Mouse (Mus musculus) embryo, embryonic 11.5 days (tissue): ENCODE data around the gene Antxr1.

Source experiments
- DNase-seq: peaks from one replicate; pipeline ENCODE4 v3.0.0-alpha.2; 2012; ENCODE audit warnings: low read depth, low spot score

Gene Antxr1

DNA sequence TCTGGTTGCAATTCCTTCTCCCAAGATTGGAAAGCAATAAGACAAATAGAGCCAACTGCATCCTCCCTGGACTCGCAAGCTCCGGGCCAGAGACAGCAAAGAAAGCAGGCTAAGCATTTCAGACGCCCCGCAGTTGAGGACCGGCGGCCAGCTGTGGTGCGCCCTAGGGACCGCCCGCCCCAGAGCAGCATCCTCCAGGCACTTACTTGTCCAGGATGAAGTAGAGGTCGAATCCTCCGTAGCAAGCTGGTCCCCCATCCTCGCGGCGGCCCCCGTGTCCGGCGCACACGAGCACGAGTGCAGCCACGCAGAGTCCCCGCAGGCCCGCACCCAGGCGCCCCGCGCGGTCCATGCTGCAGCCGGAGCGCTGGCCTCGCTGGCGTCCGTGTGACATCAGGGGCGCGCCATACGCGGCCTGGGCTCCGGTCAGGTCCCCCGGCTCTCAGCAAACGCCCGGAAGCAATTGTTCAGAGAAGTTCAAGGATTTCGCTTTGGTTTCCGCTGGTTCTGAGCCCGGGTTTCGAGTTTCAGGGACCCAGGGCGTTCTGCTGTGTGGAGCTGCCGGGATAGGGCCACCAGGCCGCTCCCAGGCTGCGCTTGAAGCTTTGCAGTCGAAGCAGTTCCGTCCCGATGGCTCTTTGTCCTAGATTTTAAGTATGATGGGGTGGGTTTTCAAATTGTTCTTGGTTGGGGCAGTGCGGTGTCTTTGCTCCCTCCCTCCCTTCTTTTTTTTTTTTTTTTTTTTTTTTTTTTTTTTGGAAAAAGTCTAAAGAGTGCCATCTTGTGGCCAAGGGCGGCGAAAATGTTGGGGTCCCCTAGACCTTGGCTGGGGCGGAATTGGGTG, at the start of gene Antxr1:
TSS of gene Antxr1 (minus strand) at position 731 of the 844 bp plus-strand sequence.
- DNase-seq = peak; percentile 47

DNA sequence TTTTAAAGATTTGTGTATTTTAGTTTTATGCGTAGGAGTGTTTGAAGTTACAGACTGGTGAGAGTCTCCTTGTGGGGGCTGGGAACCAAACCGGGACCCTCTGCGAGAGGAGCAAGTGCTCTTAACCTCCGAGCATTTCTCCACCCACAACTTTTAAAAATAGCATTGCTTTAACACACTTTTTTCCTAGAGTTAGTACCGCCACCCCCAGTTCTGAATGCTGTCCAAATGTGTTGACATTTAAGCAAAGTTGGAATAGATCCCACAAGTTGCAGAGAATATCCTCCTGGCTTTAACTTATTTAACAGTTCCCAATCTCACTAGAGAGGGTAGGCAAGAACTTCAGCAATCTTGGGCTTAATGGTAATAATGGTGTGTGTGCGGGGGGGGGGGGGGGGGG, 49.1 kb upstream of the Antxr1 start:
- DNase-seq = no peak

DNA sequence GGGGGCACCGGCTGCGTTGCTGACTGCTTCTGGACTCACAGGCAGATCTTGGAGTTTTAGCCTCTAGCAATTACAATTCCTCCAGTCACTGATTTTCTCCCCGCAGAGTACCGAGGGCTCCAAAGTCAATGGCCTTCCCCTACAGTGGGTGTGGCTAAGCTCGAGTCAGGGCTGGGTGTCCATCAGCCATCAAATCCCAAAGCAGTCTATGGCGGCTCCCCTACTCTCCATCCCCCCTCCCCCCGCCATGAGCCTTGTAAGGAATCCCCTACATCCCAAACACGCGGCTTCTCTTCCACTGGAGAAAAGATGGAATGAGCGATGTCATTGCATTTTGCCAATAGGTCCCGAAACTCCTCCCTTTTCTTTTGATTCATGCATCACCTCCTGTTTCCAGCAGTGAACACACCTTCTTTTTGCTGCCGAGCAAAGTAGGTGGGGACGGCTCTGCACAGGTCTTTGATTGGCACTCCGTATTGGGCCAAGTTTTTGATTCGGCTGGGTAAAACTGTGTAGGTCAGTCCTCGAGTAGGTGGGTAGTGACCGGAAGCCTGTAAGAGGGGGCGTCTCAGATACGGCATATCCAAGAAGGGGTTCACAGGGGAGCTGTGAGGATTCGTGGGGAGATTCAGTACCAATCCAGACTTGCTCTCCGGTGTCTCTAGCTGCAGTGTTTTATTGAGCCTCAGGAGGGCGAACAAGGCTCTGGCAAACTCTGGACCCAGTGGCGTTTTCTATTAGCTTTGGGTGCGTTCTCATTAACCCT, 48.5 kb upstream of the Antxr1 start:
- no peak for DNase-seq

DNA sequence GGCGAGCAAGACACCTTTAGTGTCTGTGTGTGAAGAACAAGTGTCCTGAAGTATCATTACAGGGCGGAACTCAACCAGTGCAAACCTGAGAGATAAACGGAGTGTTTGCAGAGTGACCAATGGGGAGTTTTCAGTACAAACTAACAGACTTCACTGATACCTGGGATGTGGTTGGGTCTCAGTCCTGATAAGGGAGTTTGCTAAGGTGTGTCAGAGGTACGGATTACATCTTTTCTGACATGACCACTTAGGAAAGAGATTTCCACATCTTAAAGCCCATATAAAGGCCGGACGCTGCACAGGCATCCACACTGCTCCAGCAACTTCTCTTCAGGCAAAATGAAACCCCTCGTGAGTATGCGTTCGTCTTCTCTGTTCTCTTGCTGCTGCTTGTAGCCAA, 37.4 kb upstream of the Antxr1 start, which contains the start of gene Gkn2:
TSS of gene Gkn2 (plus strand) at position 301 of the 400 bp plus-strand sequence.
- no peak for DNase-seq

DNA sequence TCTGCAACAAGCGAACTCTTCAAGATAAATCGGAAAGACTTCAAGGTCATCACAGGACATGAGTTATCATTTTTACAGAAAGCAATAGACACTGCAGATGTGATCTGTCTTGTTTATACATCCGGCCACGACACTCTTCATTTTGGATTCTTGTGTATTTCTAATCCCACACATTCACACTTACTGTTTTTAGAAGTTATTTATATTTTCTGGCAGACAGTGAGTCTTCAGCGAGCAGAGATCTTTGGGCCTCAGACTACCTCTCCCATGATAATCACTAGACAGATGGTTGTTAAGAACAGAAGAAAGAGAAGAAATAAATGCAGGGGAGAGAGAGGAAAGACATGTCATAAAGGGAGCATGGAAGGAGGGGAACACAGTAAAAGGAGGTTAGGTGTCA, 33.6 kb upstream of the Antxr1 start:
- no peak for DNase-seq

DNA sequence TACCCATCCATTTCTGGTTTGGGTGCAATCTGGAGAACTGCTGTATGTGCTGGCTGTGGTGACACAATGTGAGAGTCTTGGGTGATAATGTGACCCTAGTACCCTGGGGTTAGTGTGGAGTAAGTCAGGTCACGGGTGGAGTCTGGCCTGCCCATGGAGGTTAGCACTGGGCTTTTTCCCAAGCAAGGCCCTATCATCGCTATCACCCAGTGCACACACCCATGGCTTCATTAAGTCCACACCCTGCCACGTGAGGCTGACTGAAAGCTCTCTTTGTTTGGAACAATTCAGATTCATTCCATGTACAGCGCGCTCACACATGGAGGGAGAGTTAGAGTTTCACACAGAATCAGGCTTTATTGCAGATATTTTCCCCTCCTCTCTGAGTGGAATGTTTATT, 18.8 kb upstream of the Antxr1 start:
- no peak for DNase-seq

DNA sequence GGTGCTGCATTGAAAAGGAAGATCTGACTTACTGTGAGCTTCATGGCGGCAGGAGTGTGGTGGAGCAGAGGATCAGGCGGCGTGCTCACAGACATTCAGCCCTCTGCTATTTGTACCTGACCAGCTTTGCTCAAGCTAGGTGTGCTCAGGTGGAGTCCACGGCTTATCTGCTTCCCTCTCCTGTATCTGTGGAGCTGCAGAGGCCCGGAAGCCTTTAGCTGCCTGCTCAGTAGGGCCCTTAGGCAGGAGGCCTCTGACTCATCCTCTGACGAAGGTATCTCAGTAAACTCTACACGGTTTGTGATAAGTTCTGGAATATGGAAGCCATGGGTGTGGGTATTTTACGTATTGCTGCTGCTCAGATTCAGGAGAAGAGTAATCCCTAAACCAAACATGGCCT, 15.2 kb upstream of the Antxr1 start, which contains the start of gene Gkn1:
TSS of gene Gkn1 (minus strand) at position 114 of the 400 bp plus-strand sequence.
- no peak for DNase-seq

DNA sequence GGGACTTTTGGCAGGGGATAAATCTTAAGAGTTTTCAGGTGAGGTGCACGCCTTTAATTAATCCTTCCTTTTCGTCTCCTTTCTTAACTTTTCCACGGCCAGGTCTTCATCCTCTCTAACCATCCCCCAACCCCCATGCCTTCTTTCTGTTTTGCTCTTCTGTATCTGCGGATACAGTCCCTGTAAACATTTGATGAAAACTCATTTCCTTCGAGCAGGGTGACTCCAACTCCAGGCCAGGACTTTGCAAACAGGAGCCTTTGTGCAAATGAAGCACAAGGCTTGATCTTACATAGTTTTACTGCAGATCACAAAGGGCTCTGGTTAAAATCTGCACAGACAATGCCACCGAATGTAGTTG, 294 bp upstream of the Antxr1 start:
- no peak for DNase-seq

DNA sequence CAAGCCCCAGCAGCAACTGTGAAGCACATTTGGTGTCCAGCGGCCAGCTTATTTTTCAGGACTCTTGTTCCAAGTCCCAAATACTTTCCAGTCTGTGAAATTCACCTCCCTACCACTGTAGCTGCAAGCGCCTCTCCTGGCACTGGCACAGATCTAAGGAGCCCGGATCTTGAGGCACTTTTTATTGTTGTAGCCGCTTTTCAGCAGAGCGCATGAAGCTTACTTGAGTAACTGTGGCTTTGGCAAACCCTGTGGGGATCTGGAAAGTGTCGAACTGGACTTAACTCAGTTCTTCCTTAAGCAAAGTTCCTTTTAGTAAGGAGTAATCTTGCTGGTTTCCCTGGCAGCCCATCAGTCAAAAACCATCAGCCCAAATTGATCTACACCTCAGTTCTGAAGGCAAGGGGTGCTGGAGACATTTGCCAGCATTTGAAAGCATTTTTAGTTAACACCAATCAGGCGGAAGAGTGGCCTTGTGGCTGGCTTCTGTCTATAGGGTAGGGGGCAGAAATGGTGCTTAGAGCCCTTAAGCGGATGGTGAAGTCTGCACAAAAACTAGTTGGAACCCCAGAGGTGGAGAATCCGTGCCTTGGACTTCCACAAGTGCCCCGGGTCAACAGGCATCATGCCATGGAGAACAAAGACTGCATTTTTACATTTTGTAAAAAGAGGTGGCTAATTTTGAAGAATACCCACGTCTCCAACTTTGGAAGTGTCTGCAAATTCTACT, 1.1 kb downstream of the Antxr1 start:
- peak; percentile 37 for DNase-seq

DNA sequence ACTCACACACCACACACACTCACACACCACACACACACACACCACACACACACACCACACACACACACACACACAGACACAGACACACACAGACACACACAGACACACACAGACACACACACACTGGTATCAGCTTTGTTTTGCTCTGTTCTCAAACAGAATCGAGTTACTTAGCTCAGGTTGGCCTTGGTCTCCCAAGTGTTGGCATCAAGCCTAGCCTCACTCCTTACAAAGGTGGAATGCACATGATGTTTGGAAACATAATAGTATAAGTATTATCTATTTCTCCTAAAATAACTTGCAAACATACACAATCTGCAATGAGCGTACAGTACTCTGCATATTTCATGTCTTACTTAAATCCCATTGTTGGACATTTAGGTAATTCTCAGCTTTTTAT, 3.2 kb downstream of the Antxr1 start:
- DNase-seq = no peak

DNA sequence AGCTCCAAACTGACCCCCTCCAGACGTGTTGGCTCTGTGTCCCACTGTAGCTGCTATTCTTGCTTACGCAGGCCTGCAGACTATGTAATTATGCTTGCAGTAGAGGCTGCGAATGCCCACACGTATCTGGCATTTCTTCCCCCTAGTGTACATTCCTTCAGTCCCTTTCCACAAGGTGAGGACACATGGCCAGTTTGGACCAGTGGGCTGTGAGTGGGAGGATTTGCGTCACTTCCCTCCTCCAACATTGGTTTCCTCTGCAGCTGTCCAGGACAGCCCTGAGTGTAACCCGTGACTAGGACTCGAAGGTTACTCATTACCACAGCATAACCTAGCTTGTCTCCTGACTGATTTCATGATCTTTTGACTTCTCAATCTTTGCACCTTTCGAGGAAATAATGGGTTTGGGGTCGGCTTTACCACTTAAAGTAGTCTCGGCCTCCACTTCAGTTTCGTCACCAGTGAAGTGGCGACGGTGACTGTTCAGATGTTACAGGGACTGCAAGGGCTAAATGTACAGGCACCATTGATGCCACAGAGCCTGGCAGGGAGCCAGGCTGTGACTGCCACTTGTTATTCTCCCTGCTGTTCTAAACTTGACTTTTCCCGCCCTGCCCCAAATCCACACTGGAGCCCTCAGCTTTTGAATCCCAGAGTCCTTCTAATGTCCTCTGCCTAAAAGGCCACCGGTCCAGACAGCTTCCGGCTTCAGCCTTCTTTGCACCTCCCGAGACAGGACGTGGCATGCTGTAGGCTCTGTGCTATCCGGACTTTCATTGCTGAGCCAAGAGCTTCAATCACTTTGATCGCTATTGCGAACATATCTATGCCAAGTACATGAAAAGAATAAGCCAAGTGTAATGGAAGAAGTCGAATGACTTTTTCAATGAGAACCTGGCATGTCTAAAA, 7.1 kb downstream of the Antxr1 start:
- DNase-seq = no peak

DNA sequence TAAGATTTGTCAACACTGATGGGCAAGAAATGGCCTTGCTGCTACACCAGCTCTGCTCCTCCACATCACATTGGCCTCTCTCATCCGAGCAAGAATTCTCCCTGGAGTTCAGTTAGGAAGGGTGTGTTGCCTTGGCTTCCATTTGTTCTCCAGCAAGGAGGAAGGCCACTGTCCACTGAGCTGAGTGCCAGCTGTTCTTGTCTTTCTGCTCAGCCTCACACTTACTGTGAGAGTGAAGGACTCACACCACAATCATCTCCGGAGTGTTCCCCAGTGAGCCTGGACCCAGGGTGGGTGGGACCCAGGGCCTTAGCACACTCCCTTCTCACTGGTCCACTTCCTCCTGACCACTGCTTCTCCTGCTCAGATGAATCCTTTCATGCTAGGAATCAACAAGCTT, 8.7 kb downstream of the Antxr1 start:
- DNase-seq = no peak

DNA sequence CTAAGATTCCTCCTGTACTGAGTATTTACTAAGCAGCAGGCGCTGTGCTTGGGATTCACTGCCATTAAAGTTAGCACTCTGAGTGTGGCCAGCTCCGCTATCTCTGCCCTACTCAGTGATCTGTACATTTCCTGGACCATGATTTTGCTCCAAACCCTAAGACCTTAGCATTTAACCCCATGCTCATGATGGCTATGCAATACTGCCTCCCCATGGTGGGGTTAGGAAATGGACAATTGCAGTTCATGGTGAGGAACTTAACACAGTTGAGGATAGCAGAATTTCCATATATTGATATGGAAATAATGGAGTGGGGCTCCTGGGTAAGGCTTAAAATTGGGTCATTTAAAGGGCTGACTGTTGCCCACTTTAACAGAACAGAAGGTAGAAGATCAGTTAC, 12.2 kb downstream of the Antxr1 start:
- DNase-seq = no peak

DNA sequence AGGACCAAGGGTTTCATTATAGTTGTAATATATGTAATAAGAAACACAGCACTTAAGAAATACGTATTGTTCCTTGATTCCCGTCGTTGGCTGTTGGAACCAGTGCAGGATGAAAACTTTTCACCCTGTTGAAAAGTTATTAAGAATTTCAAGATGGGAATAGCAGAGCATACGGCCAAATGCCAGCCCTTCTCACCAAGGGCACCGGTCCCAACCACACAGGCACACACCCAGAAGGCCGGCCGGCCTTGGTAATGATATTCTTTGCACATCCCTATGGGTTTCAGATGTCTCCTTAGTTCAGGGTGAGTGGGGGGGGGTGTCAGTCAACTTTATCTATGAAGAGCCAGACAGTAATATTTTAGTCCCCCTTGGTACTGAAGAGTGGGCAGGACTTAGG, 17.0 kb downstream of the Antxr1 start:
- DNase-seq = no peak

DNA sequence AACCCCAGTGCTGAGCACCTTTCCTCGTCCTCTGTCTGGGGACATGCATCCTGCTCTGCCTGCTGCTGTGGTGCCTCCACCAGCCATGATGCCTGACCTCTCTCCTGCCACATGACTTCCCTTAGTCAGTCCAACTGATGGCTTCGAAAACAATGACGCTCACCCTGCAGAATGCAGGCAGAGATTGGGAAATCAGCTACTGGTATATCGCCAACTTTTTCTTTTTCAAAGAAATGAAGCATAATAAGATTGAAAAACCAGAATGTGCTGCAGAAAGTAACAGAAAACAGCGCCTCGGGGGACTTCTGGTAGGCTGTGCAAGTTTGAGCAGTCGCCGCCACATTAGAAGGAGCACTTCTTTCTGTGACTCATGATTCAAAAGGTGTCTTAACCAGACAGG, 18.7 kb downstream of the Antxr1 start:
- DNase-seq = no peak

DNA sequence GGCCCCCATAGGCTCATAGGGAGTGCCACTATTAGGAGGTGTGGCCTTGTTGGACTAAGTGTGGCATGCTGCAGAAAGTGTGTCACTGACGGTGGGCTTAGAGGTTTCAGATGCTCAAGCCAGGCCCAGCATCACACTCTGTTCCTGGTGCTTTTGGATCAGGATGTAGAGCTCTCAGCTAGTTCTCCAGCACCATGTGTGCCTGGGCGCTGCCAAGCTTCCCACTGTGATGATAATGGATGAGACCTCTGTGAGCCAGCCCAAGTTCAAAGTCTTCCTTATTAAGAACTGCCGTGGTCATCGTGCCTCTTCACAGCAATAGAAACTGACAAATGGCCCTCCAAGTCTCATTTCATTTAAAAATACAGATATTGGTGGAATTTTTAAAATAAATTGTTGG, 22.9 kb downstream of the Antxr1 start:
- no peak for DNase-seq

DNA sequence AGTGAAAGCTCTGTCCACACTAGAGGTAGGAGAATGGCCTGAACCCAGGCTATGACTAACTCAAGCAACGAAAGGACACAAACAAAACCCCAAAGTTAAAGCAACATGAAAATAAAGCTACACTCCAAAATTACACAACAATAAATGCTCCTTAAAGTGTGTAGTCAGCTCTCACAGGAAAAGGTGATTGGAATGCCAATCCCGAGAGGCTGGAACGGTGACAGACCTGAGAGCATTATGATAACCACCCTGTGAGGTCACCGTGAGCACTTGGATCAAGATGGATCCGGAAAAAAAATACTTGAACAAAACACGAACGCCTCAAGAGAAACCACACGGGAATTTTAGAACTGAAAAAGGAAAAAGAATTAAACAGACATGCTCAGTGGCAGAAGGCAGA, 31.1 kb downstream of the Antxr1 start:
- no peak for DNase-seq

DNA sequence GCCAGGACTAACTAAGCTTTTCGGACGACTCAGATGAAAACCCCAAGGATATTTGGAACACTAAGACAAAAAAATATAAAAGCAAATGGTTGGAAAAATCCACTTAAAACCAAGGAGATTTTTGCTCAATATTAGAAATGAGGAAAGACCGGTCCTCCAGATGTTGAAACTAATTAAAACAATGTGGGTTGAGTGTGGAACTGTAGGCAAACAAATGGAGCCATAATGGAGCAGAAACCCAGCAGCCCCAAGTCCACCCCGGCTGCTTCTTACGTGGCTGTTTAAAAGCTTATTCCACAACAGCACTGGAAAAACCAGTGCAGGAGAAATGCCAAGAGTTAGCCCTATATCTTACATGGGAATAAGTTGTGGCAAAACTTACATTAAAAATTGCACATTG, 32.9 kb downstream of the Antxr1 start:
- DNase-seq = no peak

DNA sequence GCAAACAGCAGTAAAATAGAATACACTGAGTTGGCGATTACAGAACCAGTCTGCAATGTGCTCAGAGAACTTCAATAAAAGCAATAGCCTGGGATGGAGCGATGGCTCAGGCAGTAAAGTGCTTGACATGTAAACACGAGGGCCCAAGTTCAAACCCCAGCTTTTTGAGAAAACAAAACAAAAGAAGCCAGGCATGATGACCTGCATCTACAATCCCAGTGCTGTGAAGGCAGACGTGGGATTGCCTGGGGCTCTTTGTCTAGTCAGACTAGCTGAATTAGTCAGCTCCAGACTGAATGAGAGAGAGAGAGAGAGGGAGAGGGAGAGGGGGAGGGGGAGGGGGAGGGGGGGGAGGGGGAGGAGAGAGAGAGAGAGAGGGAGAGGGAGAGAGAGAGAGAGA, 33.6 kb downstream of the Antxr1 start:
- no peak for DNase-seq

DNA sequence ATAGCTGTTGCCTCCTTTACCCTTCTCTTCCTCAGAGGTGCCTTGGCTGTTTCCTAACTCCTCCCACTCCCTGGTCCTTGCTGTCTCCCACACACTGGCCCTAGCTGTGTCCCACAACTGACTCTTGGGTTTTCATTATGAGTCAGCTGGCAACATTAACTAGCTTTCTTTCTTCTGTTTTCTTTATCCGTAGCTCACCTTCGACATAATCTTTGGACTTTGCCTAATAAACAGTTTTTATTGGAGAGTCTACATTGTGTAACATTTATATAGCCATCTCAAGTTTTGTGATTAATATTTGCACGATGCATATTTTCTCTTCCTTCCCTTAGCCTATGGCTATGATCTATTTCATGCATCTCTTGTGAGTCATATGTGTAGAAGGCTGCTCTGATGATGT, 40.7 kb downstream of the Antxr1 start:
- DNase-seq = no peak
